Mouse (Mus musculus) bone marrow macrophage, adult 2 months (primary cell): ENCODE results near the gene Ptprm. TPM values are rescaled to one million over a fixed set of nuclear protein-coding genes. Genes with fewer than 3 reads are reported as not detected.

Experiments used
- H3K27ac ChIP-seq: 2 replicates; pipeline ENCODE4 v1.5.1; 2012; ENCODE audit warnings: low read depth, low read length; ENCODE audit not compliant: insufficient read depth
- H3K4me1 ChIP-seq: 2 replicates; pipeline ENCODE4 v1.6.1; 2012; ENCODE audit warnings: low read length; ENCODE audit not compliant: control insufficient read depth, insufficient read depth
- H3K4me3 ChIP-seq: 2 replicates; pipeline ENCODE4 v1.5.1; 2012; ENCODE audit warnings: mild to moderate bottlenecking, low read length, moderate library complexity; ENCODE audit not compliant: insufficient read depth
- CTCF ChIP-seq: IDR thresholded peaks from 2 replicates; pipeline ENCODE4 v1.5.1; 2012; ENCODE audit warnings: low read depth, mild to moderate bottlenecking, low read length, moderate library complexity
- POLR2A ChIP-seq: IDR thresholded peaks from 2 replicates; pipeline ENCODE4 v1.6.1; 2012; ENCODE audit warnings: mild to moderate bottlenecking, low read depth, low read length, borderline replicate concordance
- polyA plus RNA-seq: library from polyadenylated mRNA; stranded (reverse); fragments of >200 nt; gene quantifications from 2 replicates; pipeline ENCODE4 v1.2.4, GENCODE M21; 2012; ENCODE audit not compliant: missing spikeins, insufficient read depth, insufficient read length

Ptprm gene
- polyA plus RNA-seq, 1 experiment = 0.34 TPM

GRCm38 (mm10) chr17:66743321-66743720 is 610.9 kb downstream of the Ptprm start:
- TF ChIP-seq POLR2A (no peak), CTCF (no peak)
- H3K27ac ChIP-seq = no peak overlapping the region
- H3K4me1 ChIP-seq = no peaks in the 10 kb centered on the region
- no peak overlapping the region for H3K4me3 ChIP-seq

GRCm38 (mm10) chr17:66738779-66739345 is 615.4 kb downstream of the Ptprm start:
- TF ChIP-seq CTCF (no peak), POLR2A (no peak)
- Histone ChIP-seq H3K27ac (no peak overlapping the region), H3K4me3 (no peak overlapping the region), H3K4me1 (no peaks in the 10 kb centered on the region)

- no peak for TF ChIP-seq CTCF
- no peak for TF ChIP-seq POLR2A
- Histone ChIP-seq H3K4me1 (no peaks in the 10 kb centered on the region), H3K4me3 (no peak overlapping the region), H3K27ac (no peak overlapping the region)
These were observed 615.9 kb downstream of the Ptprm start for GRCm38 (mm10) chr17:66738331-66738730.

- no peaks in the 10 kb centered on the region for H3K4me1 ChIP-seq
- H3K4me3 ChIP-seq = no peak overlapping the region
- TF ChIP-seq CTCF (no peak), POLR2A (no peak)
- no peak overlapping the region for H3K27ac ChIP-seq
These were observed 617.8 kb downstream of the Ptprm start for GRCm38 (mm10) chr17:66736450-66736849.

GRCm38 (mm10) chr17:66733541-66733940 is 620.7 kb downstream of the Ptprm start:
- H3K27ac ChIP-seq = no peak overlapping the region
- TF ChIP-seq POLR2A (no peak), CTCF (no peak)
- H3K4me3 ChIP-seq = no peak overlapping the region
- no peaks in the 10 kb centered on the region for H3K4me1 ChIP-seq

GRCm38 (mm10) chr17:66729979-66730378 is 624.3 kb downstream of the Ptprm start:
- TF ChIP-seq POLR2A (no peak), CTCF (no peak)
- Histone ChIP-seq H3K27ac (no peak overlapping the region), H3K4me1 (no peaks in the 10 kb centered on the region), H3K4me3 (no peak overlapping the region)

- Histone ChIP-seq H3K4me1 (no peaks in the 10 kb centered on the region), H3K27ac (no peak overlapping the region), H3K4me3 (no peak overlapping the region)
- TF ChIP-seq CTCF (no peak), POLR2A (no peak)
These were observed 633.3 kb downstream of the Ptprm start for GRCm38 (mm10) chr17:66720992-66721351.

- no peaks in the 10 kb centered on the region for H3K4me1 ChIP-seq
- H3K4me3 ChIP-seq = no peak overlapping the region
- H3K27ac ChIP-seq = no peak overlapping the region
- no peak for TF ChIP-seq CTCF
- TF ChIP-seq POLR2A = no peak
These were observed 633.9 kb downstream of the Ptprm start for GRCm38 (mm10) chr17:66720200-66720991.

GRCm38 (mm10) chr17:66712456-66713205 is 641.6 kb downstream of the Ptprm start:
- H3K27ac ChIP-seq = peak overlapping the region; percentile 100
- peaks cover 45% of the 10 kb centered on the region for H3K4me1 ChIP-seq
- no peak overlapping the region for H3K4me3 ChIP-seq
- TF ChIP-seq POLR2A (no peak), CTCF (no peak)
